Mouse (Mus musculus): ENCODE measurements around the gene Shroom2. TPM values are rescaled to one million over a fixed set of nuclear protein-coding genes. Genes with fewer than 3 reads are reported as not detected.

Shroom2 gene
- polyA plus RNA-seq, 2 experiments, result 7.0 to 8.7 TPM

GRCm38 (mm10) chrX:152788129-152788528 is 18.9 kb upstream of the Shroom2 start:
- H3K4me3 ChIP-seq (replicated peaks; ENCODE audit: low read length), result no peak overlapping the region
- 82% methylated on average over 1 of the region's 1 CpGs for WGBS
- no peak overlapping the region for H3K4me2 ChIP-seq (replicated peaks; ENCODE audit: low read depth, low read length, severe bottlenecking)
- H3K9me3 ChIP-seq (ENCODE audit: control insufficient read depth, low read length), result no peaks in the 10 kb centered on the region
- no peak overlapping the region for H3K27ac ChIP-seq (replicated peaks; ENCODE audit: low read depth, low read length)
- no peaks in the 10 kb centered on the region for H3K27me3 ChIP-seq (ENCODE audit: control insufficient read depth, insufficient read depth, low read length)
- DNase-seq (ENCODE audit: low spot score) (no peak), ATAC-seq (ENCODE audit: low FRiP score, low read depth) (no peak)
- no peak overlapping the region for H3K9ac ChIP-seq (ENCODE audit: low read depth, low read length, severe bottlenecking)
- no peaks in the 10 kb centered on the region for H3K36me3 ChIP-seq (ENCODE audit: control insufficient read depth, insufficient read depth, low read length)
- TF ChIP-seq POLR2A (IDR thresholded peaks at IDR 0.05; ENCODE audit: borderline replicate concordance, extremely low read depth, insufficient read depth, insufficient read length), result no peak
- H3K4me1 ChIP-seq (ENCODE audit: control insufficient read depth, insufficient read depth, low read length), result no peaks in the 10 kb centered on the region

- no peak within 1 kb of the TSS for H3K27ac ChIP-seq (replicated peaks; ENCODE audit: low read depth, low read length)
- H3K4me2 ChIP-seq (replicated peaks; ENCODE audit: low read depth, low read length, severe bottlenecking), result peak within 1 kb of the TSS; percentile 39
- DNase-seq (ENCODE audit: low spot score), result no peak
- 13% methylated on average over 19 of the region's 26 CpGs for WGBS
- peak within 1 kb of the TSS; percentile 18 for H3K4me3 ChIP-seq (replicated peaks; ENCODE audit: low read length)
- no peaks in the 10 kb centered on the region for H3K36me3 ChIP-seq (ENCODE audit: control insufficient read depth, insufficient read depth, low read length)
- TF ChIP-seq POLR2A (IDR thresholded peaks at IDR 0.05; ENCODE audit: borderline replicate concordance, extremely low read depth, insufficient read depth, insufficient read length), result no peak
- H3K4me1 ChIP-seq (ENCODE audit: control insufficient read depth, insufficient read depth, low read length), result no peaks in the 10 kb centered on the region
- no peaks in the 10 kb centered on the region for H3K9me3 ChIP-seq (ENCODE audit: control insufficient read depth, low read length)
- no peak for ATAC-seq (ENCODE audit: low FRiP score, low read depth)
- H3K27me3 ChIP-seq (ENCODE audit: control insufficient read depth, insufficient read depth, low read length), result 0 out of 2 replicates have a peak, but pooled peaks cover 8% of the 10 kb centered on the region
- 0 out of 2 replicates have a peak within 1 kb of the TSS, but pooled peaks have one; percentile 36 for H3K9ac ChIP-seq (ENCODE audit: low read depth, low read length, severe bottlenecking)
These were observed 12.6 kb upstream of the Shroom2 start, which contains the start of gene Gpr143 for GRCm38 (mm10) chrX:152781720-152782403. TSS of gene Gpr143 (plus strand) at chrX:152781921.

- H3K4me2 ChIP-seq (replicated peaks; ENCODE audit: low read depth, low read length, severe bottlenecking), result peak overlapping the region; percentile 57
- peak overlapping the region; percentile 61 for H3K9ac ChIP-seq (ENCODE audit: low read depth, low read length, severe bottlenecking)
- H3K4me3 ChIP-seq (replicated peaks; ENCODE audit: low read length), result peak overlapping the region; percentile 55
- H3K9me3 ChIP-seq (ENCODE audit: control insufficient read depth, low read length), result no peaks in the 10 kb centered on the region
- H3K36me3 ChIP-seq (ENCODE audit: control insufficient read depth, insufficient read depth, low read length), result no peaks in the 10 kb centered on the region
- DNase-seq (ENCODE audit: low spot score) (peak; percentile 64), ATAC-seq (ENCODE audit: low FRiP score, low read depth) (peak; percentile 93)
- no peak for TF ChIP-seq POLR2A (IDR thresholded peaks at IDR 0.05; ENCODE audit: borderline replicate concordance, extremely low read depth, insufficient read depth, insufficient read length)
- H3K27ac ChIP-seq (replicated peaks; ENCODE audit: low read depth, low read length), result 0 out of 2 replicates have a peak overlapping the region, but pooled peaks have one; percentile 19
- WGBS, result 24% methylated on average over 24 of the region's 48 CpGs
- peaks cover 4% of the 10 kb centered on the region; the same call in 1 of the 2 replicates for H3K27me3 ChIP-seq (ENCODE audit: control insufficient read depth, insufficient read depth, low read length)
- H3K4me1 ChIP-seq (ENCODE audit: control insufficient read depth, insufficient read depth, low read length), result no peaks in the 10 kb centered on the region
These were observed 414 bp upstream of the Shroom2 start for GRCm38 (mm10) chrX:152769600-152770157.

- H3K27me3 ChIP-seq (ENCODE audit: control insufficient read depth, insufficient read depth, low read length), result no peaks in the 10 kb centered on the region
- no peak for TF ChIP-seq POLR2A (IDR thresholded peaks at IDR 0.05; ENCODE audit: borderline replicate concordance, extremely low read depth, insufficient read depth, insufficient read length)
- no peak overlapping the region for H3K4me2 ChIP-seq (replicated peaks; ENCODE audit: low read depth, low read length, severe bottlenecking)
- no peak overlapping the region for H3K9ac ChIP-seq (ENCODE audit: low read depth, low read length, severe bottlenecking)
- no peaks in the 10 kb centered on the region for H3K36me3 ChIP-seq (ENCODE audit: control insufficient read depth, insufficient read depth, low read length)
- WGBS, result 54% methylated on average over 2 of the region's 2 CpGs
- H3K4me3 ChIP-seq (replicated peaks; ENCODE audit: low read length), result no peak overlapping the region
- DNase-seq (ENCODE audit: low spot score), result no peak
- H3K4me1 ChIP-seq (ENCODE audit: control insufficient read depth, insufficient read depth, low read length), result no peaks in the 10 kb centered on the region
- no peak for ATAC-seq (ENCODE audit: low FRiP score, low read depth)
- no peaks in the 10 kb centered on the region for H3K9me3 ChIP-seq (ENCODE audit: control insufficient read depth, low read length)
- H3K27ac ChIP-seq (replicated peaks; ENCODE audit: low read depth, low read length), result no peak overlapping the region
These were observed 5.1 kb downstream of the Shroom2 start for GRCm38 (mm10) chrX:152764171-152764570.

GRCm38 (mm10) chrX:152762855-152763254 is 6.4 kb downstream of the Shroom2 start:
- Histone ChIP-seq H3K4me3 (replicated peaks; ENCODE audit: low read length) (no peak overlapping the region), H3K4me1 (ENCODE audit: control insufficient read depth, insufficient read depth, low read length) (no peaks in the 10 kb centered on the region), H3K27me3 (ENCODE audit: control insufficient read depth, insufficient read depth, low read length) (no peaks in the 10 kb centered on the region), H3K36me3 (ENCODE audit: control insufficient read depth, insufficient read depth, low read length) (no peaks in the 10 kb centered on the region), H3K9me3 (ENCODE audit: control insufficient read depth, low read length) (no peaks in the 10 kb centered on the region), H3K27ac (replicated peaks; ENCODE audit: low read depth, low read length) (peak overlapping the region; percentile 55; the same call in 1 of the 2 replicates), H3K9ac (ENCODE audit: low read depth, low read length, severe bottlenecking) (no peak overlapping the region), H3K4me2 (replicated peaks; ENCODE audit: low read depth, low read length, severe bottlenecking) (no peak overlapping the region)
- TF ChIP-seq POLR2A (IDR thresholded peaks at IDR 0.05; ENCODE audit: borderline replicate concordance, extremely low read depth, insufficient read depth, insufficient read length), result no peak
- WGBS, result 67% methylated on average over 2 of the region's 2 CpGs
- no peak for DNase-seq (ENCODE audit: low spot score)
- ATAC-seq (ENCODE audit: low FRiP score, low read depth), result no peak

Measured in limb, embryonic 14.5 days (tissue).